Mouse (Mus musculus): ENCODE measurements at regions not wholly inside any gene's neighbourhood (a gene's known extent, or its start where the extent isn't known, plus 50 kb on each side); places are given as distances from the start of the nearest gene placed in this dataset.
A peak's percentile ranks its signal among the peaks of the same experiment; 100 is the strongest.
"Not testable (repeated sequence)": the region's sequence is repeated elsewhere in the genome, so short reads cannot be mapped to it uniquely, and the experiment has no call there.

DNA sequence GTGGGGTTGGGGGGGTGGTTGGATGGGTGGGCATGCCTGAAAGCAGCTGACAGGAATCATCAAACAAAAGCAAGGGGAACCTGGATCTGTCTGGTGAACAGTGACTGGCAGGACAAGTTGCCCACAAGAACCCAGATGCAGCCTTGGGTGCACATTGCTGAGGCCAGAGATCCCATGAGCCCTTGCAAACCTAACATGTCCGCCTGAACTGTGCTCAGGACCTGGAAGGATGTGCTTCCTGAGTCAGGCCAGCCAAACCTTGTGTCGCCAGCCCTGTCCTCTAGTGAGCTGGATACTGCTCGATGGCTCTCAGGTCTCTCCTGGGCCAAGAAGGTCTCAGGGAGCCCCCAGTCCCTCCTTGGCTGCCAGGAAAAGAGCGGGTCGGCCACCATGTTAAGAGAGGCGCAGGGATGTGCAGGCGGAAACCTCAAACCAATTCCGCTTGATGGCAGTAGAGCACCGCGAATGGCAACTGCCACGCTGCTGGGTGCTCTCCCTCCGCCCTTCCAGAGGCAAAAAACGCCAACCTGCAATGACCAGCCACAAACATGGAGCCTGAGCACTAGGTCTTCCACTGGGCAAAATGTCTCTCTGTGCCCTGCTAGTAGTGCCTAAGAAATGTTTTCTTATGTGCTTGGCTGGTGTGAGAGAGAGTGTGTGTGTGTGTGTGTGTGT, 140.2 kb downstream of the Pls3 start:
- H3K27ac ChIP-seq; ATAC-seq (ENCODE audit: insufficient number of reproducible peaks, insufficient read depth, low FRiP score, low TSS enrichment, low read depth); H3K9ac ChIP-seq; H3K9me3 ChIP-seq; H3K4me1 ChIP-seq; H3K36me3 ChIP-seq; H3K4me2 ChIP-seq; H3K4me3 ChIP-seq; H3K27me3 ChIP-seq: not testable (repeated sequence)
- 75% methylated on average over 10 of the region's 13 CpGs for WGBS

DNA sequence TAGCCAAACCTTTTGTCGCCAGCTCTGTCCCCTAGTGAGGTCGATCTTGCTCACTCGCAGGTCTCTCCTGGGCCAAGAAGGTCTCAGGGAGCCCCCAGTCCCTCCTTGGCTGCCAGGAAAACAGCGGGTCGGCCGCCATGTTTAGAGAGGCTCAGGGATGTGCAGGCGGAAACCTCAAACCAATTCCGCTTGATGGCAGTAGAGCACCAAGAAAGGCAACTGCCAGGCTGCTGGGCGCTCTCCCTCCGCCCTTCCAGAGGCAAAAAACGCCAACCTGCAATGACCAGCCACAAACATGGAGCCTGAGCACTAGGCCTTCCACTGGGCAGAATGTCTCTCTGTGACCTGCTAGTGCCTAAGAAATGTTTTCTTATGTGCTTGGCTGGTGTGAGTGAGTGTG, 141.3 kb downstream of the Pls3 start:
- not testable (repeated sequence) for H3K27ac ChIP-seq; H3K36me3 ChIP-seq; H3K27me3 ChIP-seq; H3K4me1 ChIP-seq; H3K4me2 ChIP-seq; ATAC-seq (ENCODE audit: insufficient number of reproducible peaks, insufficient read depth, low FRiP score, low TSS enrichment, low read depth); H3K9ac ChIP-seq; H3K4me3 ChIP-seq; H3K9me3 ChIP-seq
- 59% methylated on average over 11 of the region's 11 CpGs for WGBS

DNA sequence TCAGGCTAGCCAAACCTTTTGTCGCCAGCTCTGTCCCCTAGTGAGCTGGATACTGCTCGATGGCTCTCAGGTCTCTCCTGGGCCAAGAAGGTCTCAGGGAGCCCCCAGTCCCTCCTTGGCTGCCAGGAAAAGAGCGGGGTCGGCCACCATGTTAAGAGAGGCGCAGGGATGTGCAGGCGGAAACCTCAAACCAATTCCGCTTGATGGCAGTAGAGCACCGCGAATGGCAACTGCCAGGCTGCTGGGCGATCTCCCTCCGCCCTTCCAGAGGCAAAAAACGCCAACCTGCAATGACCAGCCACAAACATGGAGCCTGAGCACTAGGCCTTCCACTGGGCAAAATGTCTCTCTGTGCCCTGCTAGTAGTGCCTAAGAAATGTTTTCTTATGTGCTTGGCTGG, 145.2 kb downstream of the Pls3 start:
- H3K9me3 ChIP-seq; H3K4me2 ChIP-seq; H3K9ac ChIP-seq; H3K36me3 ChIP-seq; ATAC-seq (ENCODE audit: insufficient number of reproducible peaks, insufficient read depth, low FRiP score, low TSS enrichment, low read depth); H3K4me1 ChIP-seq; H3K27me3 ChIP-seq; H3K27ac ChIP-seq; H3K4me3 ChIP-seq: not testable (repeated sequence)
- WGBS = 69% methylated on average over 12 of the region's 12 CpGs

- WGBS = 57% methylated on average over 4 of the region's 4 CpGs
- Histone ChIP-seq H3K9ac (no peak overlapping the region), H3K4me1 (no peaks in the 10 kb centered on the region), H3K4me3 (no peak overlapping the region), H3K27me3 (no peaks in the 10 kb centered on the region), H3K27ac (no peak overlapping the region), H3K36me3 (peaks cover 5% of the 10 kb centered on the region; the same call in 1 of the 2 replicates), H3K4me2 (no peak overlapping the region), H3K9me3 (no peaks in the 10 kb centered on the region)
- ATAC-seq (ENCODE audit: insufficient number of reproducible peaks, insufficient read depth, low FRiP score, low TSS enrichment, low read depth) = no peak
These were observed 146.5 kb downstream of the Pls3 start for GRCm38 (mm10) chrX:75728507-75728906.

DNA sequence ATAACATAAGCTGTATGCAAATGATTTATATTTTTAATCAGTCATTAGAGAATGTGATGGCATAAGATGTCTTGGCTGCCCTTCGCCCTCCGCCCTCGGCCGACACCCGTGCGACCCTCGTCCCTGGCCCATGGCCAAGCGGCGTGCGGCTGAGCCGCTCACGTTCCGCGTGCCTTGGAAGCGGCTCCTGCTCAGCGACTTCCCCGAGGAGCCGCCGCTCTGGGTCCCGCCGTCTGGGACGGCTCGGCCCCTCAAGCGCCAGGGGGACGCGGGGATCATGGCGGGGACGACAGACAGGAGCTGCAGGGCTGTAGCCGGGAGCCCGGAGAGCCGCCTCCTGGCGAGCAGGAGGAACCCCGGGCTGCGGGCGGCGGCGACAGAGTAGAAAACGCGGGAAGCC, 145.5 kb upstream of the Rab39b start:
- not testable (repeated sequence) for H3K27me3 ChIP-seq; H3K4me2 ChIP-seq; ATAC-seq (ENCODE audit: insufficient number of reproducible peaks, insufficient read depth, low FRiP score, low TSS enrichment, low read depth); H3K9ac ChIP-seq; H3K36me3 ChIP-seq; H3K4me3 ChIP-seq; H3K27ac ChIP-seq; H3K4me1 ChIP-seq; H3K9me3 ChIP-seq
- 56% methylated on average over 31 of the region's 39 CpGs for WGBS

GRCm38 (mm10) chrX:75699949-75700348, 121.9 kb upstream of the Rab39b start:
- Histone ChIP-seq H3K4me3 (no peak overlapping the region), H3K36me3 (no peaks in the 10 kb centered on the region), H3K9me3 (no peaks in the 10 kb centered on the region), H3K4me2 (no peak overlapping the region), H3K27me3 (no peaks in the 10 kb centered on the region), H3K4me1 (no peaks in the 10 kb centered on the region), H3K9ac (no peak overlapping the region), H3K27ac (no peak overlapping the region)
- 18% methylated on average over 1 of the region's 1 CpGs for WGBS
- 0 out of 2 replicates have a peak, but pooled peaks have one; percentile 67 for ATAC-seq (ENCODE audit: insufficient number of reproducible peaks, insufficient read depth, low FRiP score, low TSS enrichment, low read depth)

- not testable (repeated sequence) for ATAC-seq (ENCODE audit: insufficient number of reproducible peaks, insufficient read depth, low FRiP score, low TSS enrichment, low read depth)
These were observed 97.2 kb upstream of the Rab39b start for GRCm38 (mm10) chrX:75675271-75675670.

DNA sequence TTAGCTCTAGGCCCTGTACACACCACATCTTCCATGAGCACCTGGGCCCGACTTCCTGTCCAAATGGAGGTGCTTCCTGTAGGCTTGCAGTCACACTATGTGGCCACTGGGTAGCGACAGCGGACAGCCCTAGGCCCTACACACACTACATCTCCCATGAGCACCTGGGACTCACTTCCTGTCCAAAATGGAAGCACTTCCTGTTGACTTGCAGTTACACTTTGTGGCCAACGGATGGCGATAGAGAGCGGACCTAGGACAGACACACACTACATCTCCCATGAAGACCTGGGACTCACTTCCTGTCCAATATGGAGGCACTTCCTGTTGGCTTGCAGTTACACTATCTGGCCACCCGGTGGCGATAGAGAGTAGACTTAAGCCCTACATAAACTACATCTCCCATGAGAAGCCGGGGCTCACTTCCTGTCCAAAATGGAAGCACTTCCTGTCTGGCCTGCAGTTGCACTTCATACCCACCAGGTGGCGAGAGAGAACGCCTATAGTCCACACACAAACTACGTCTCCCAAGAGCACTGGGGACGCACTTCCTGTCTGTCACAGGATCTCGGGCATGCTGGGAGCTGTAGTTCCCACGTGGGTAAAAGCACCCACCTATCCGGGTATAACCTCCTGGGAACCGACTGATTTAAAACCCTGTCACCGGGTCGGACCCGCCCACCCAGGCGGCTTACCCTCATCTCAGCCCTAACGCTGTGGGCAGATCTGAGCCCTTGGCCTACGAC, 96.1 kb upstream of the Rab39b start:
- Histone ChIP-seq H3K9me3 (no peaks in the 10 kb centered on the region), H3K4me3 (peak overlapping the region; percentile 40), H3K36me3 (no peaks in the 10 kb centered on the region), H3K4me2 (peak overlapping the region; percentile 48), H3K27me3 (no peaks in the 10 kb centered on the region), H3K27ac (no peak overlapping the region), H3K9ac (no peak overlapping the region), H3K4me1 (no peaks in the 10 kb centered on the region)
- 11% methylated on average over 23 of the region's 23 CpGs for WGBS
- peak; percentile 95 for ATAC-seq (ENCODE audit: insufficient number of reproducible peaks, insufficient read depth, low FRiP score, low TSS enrichment, low read depth)

More at GRCm38 (mm10) chrX:75675271-75675670, 97.2 kb upstream of the Rab39b start:
- H3K27me3 ChIP-seq, H3K9me3 ChIP-seq, H3K4me3 ChIP-seq, H3K36me3 ChIP-seq, H3K9ac ChIP-seq, H3K4me1 ChIP-seq, H3K4me2 ChIP-seq, H3K27ac ChIP-seq: not testable (repeated sequence)
- 95% methylated on average over 8 of the region's 8 CpGs for WGBS

GRCm38 (mm10) chrX:75673586-75673919, 95.5 kb upstream of the Rab39b start:
- no peak for ATAC-seq (ENCODE audit: insufficient number of reproducible peaks, insufficient read depth, low FRiP score, low TSS enrichment, low read depth)
- Histone ChIP-seq H3K4me2 (peak overlapping the region; percentile 48), H3K4me3 (peak overlapping the region; percentile 30), H3K9ac (peak overlapping the region; percentile 55), H3K4me1 (no peaks in the 10 kb centered on the region), H3K9me3 (no peaks in the 10 kb centered on the region), H3K27ac (no peak overlapping the region), H3K27me3 (no peaks in the 10 kb centered on the region), H3K36me3 (no peaks in the 10 kb centered on the region)
- WGBS = 47% methylated on average over 13 of the region's 13 CpGs

DNA sequence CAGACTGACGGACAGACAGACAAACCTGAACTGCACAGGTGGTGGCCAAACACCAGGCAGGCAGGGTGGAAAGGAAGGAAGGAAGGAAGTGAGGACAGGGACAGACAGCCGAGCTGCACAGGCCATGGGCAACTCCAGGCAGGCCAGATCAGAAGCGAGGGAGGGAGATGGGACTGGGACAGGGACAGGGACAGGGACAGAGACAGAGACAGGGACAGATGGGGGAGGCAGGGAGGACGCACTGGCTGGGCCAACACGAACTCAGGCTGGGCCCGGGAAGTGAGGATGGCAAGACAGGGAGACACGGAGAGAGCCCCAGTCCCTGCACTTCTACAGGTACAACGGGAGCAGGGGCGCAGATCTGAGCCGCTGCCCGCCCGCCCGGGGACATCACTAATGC, 94.9 kb upstream of the Rab39b start:
- peak overlapping the region; percentile 55 for H3K9ac ChIP-seq
- no peaks in the 10 kb centered on the region for H3K36me3 ChIP-seq
- no peak for ATAC-seq (ENCODE audit: insufficient number of reproducible peaks, insufficient read depth, low FRiP score, low TSS enrichment, low read depth)
- H3K4me2 ChIP-seq = peak overlapping the region; percentile 48
- peak overlapping the region; percentile 30 for H3K4me3 ChIP-seq
- no peaks in the 10 kb centered on the region for H3K9me3 ChIP-seq
- no peak overlapping the region for H3K27ac ChIP-seq
- 90% methylated on average over 13 of the region's 13 CpGs for WGBS
- no peaks in the 10 kb centered on the region for H3K4me1 ChIP-seq
- no peaks in the 10 kb centered on the region for H3K27me3 ChIP-seq

DNA sequence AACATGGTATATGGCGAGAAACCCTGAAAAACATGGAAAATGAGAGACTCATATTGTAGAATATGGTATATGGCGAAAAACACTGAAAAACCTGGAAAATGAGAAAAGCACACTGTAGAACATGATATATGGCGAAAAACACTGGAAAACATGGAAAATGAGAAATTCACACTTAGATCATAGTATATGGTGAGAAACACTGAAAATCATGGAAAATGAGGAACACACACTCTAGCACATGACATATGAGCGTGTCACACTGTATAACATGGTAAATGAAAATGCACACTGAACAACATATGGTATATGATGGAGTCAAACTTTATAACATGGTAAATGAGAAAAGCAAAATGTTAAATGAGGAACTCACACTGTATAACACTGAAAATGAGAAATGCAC, 89.6 kb upstream of the Rab39b start:
- Histone ChIP-seq H3K9ac (no peak overlapping the region), H3K27me3 (no peaks in the 10 kb centered on the region), H3K4me1 (no peaks in the 10 kb centered on the region), H3K27ac (no peak overlapping the region), H3K4me3 (no peak overlapping the region), H3K4me2 (no peak overlapping the region), H3K9me3 (peaks cover 3% of the 10 kb centered on the region; the same call in 1 of the 2 replicates), H3K36me3 (no peaks in the 10 kb centered on the region)
- ATAC-seq (ENCODE audit: insufficient number of reproducible peaks, insufficient read depth, low FRiP score, low TSS enrichment, low read depth) = no peak
- 93% methylated on average over 4 of the region's 4 CpGs for WGBS

- 87% methylated on average over 7 of the region's 7 CpGs for WGBS
- Histone ChIP-seq H3K36me3 (no peaks in the 10 kb centered on the region), H3K4me2 (no peak overlapping the region), H3K9me3 (no peaks in the 10 kb centered on the region), H3K27ac (no peak overlapping the region), H3K4me1 (no peaks in the 10 kb centered on the region), H3K27me3 (no peaks in the 10 kb centered on the region), H3K9ac (no peak overlapping the region), H3K4me3 (no peak overlapping the region)
- ATAC-seq (ENCODE audit: insufficient number of reproducible peaks, insufficient read depth, low FRiP score, low TSS enrichment, low read depth) = no peak
These were observed 65.4 kb upstream of the Rab39b start for GRCm38 (mm10) chrX:75643402-75643801.
